Mouse (Mus musculus) c-Kit-negative CD71-positive TER-119-positive erythroid progenitor cells, embryonic 14.5 days (primary cell): ENCODE results near the gene Gm37240.

Experiments used
- DNase-seq: peaks from one replicate; pipeline ENCODE4 v3.0.0-alpha.2; 2013; ENCODE audit warnings: low read depth, low spot score

Gene Gm37240

DNA sequence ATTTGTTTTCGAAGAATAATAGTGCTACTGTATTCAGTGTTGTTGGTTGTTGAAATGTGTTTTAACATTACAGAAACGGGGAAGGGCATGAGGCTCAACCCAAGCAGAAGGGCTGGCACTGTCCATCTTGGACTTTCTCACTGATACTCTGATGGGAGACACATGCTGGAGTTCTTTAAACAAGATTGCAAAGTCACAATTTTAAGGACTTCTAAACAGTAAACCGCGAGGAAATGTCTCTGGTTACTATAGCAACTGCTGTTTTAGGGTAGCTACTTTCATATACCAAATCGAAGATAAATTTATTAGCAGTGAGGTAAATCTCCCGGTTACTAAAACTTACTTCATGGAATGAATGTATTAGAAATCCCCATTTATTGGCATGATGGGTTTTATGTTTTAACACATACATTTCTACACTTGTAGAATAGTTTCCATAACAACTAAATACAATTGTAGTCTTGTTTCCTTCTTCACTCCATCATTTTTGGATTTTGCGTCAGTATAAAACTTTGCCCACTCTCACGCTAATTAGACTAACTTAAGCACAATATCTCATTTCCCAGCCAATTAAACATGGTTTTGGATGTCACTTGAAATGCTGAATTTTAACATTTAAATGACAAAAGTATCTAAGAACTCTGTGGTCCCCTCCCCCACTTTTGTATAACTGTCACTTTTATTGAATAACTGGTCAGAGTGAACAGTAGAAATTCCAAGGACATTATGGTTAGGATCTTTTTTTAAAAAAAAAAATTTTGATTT lies 932.1 kb downstream of the Gm37240 start:
- no peak for DNase-seq

DNA sequence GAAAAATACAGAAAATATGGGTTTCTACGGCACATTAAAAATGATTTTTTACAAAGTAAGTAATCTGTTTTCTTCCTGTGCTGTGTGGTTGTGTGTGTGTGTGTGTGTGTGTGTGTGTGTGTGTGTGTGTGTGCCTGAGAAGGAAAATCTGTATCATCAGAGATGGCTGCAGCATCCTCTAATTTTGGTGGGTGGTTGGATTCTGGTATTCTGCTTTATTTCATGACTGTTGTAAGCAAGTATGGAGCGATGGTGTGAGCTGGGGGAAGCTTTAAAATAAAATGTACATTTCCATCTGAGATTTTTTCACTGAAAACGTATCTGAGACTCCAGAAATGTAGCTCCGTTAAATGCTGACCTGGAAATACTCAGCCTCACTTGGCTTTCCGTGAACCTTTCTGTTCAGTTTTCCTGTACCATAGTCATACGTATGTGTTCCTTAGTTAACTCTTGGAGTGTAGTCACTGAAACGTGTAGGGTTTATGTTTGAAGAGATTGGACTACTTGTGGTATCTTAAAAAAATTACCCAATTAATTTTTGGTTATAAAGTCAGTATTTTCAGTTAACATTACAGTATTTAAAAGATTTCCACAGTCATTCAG lies 934.6 kb downstream of the Gm37240 start:
- no peak for DNase-seq

DNA sequence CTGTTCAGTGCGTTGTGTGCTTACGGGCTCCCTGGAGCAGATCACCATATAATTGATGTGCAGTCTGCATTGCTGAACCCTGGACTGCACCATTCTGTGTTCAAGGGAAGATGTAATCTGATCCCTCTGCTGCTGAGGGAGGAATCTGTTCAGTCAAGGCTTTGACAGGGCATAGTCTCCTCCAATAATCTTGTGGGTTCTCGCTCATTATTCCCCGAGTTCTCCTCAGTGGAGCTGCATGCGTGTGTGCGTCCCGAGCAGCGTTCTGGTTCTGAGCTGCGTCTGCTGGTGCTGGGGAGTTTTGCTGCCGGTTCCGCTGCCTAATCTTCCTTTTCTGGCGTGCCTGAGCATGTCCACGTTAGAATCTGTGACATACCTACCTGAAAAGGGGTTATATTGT lies 935.2 kb downstream of the Gm37240 start:
- DNase-seq: no peak

DNA sequence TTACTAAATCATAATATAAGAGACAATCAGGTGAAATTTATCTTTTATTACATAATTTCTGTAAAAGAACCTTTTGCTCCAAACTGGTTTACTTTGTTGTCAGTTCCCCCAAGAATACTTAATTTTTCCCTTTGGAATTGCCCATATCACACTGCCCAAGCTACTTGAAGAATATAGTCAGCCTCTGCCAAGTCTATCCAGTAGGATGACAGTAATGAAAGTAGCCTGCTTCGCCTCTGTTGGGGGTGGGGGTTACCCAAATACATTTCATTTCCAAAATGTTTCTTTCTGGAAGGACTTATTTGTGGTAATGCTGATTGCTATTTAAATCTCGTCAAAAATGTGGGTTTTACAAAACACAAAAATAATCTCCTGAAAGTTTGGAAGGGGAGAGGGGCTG lies 935.6 kb downstream of the Gm37240 start:
- no peak for DNase-seq

DNA sequence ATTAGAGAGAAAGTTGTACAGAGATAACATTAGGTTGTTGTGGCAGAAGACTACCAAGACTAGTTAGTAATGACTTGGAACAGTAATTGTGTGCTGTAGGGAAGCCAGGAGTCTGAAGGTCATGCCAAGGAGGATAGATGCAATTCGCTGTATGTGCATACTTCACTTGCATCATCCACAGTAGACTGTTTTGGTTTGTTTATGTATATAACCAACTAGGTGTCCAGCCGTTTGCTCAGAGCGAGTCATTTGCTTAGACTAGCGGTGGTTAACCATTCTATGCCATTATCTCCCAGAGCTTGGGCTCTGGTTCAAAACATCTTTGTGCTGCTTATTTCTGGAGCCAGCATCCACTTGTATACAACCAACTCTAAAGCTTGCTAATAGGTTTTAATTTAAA lies 937.9 kb downstream of the Gm37240 start:
- no peak for DNase-seq

DNA sequence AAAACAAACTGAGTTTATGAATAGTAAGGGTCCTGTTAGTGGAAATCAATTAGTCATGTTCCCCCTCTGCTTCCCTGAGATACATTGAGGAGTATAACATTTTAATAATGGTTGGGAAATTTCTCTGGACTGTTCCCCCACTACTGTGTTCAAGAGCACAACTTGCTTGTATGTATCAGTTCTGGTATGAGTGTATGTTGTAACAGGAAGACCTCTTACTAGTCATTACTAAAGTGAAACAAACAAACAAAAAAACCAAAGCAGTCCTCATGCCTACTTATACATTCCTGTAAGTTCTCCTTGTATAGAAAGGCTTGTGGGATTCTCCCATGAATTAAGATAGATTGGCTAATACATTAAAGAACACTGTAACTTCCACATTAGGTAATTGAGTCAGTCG lies 940.9 kb downstream of the Gm37240 start:
- no peak for DNase-seq

DNA sequence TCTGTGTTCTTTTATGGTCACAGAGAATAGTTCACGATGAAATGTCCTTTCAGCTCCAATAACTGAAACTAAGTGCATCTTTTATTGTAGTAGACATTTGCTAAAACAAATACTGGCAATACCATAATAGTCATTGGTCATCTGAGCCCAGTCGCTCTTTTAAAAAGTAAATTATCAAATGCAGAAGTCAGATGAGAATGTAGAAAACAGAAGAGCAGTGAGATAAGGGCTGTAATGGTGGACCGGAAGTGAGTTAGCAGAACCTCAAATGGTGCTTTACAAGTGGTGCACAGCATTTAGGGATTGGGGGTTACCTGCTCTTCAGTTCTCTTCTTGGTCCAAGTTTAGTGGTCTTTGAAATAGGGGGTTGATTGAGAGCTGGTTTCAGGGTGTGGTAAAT lies 942.4 kb downstream of the Gm37240 start:
- no peak for DNase-seq

DNA sequence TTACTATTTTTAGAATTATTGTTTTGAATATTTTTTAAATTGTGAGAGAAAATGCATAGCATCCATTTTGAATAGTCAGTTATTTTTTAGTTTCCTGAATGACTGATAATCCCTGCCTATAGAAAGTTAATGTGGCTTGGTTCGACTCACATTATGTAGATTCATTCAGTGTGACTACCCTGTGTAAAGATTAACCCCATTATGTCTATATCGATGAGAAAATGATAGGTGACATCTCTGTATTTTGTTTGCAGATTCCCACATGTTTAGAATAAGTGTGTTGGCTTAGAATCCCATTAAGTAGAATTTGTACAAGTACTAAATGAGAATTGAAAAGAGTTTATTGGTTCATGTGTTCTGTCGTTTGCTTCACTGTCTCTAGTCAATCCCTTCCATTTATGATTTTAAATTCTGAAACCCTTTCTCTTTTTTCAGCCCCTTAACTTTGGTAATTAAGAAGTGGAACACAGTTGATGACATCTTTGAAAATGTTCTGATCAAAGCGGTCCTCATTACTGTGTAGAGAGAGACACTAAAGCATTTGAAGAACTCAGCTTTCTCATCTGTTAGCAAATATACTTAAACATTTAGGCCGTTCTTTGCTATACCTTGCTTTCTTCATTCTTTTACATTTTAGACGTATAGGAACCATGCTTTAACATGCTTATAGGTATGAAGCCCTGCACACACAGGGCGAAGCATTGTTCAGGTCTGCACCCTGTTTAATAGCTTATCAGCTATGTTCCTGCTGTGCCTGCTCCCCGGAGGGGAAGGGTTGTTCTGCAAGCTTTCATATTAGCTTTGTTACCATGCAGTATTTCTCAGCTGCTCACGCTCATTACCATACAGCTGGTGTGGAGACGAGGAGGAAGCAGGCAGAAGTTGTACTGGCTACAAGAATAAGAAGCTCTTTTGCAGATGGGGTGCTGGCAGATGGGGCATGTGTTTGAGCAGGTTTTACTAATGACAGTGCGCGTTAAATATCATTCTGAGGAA lies 949.7 kb downstream of the Gm37240 start:
- DNase-seq: no peak

DNA sequence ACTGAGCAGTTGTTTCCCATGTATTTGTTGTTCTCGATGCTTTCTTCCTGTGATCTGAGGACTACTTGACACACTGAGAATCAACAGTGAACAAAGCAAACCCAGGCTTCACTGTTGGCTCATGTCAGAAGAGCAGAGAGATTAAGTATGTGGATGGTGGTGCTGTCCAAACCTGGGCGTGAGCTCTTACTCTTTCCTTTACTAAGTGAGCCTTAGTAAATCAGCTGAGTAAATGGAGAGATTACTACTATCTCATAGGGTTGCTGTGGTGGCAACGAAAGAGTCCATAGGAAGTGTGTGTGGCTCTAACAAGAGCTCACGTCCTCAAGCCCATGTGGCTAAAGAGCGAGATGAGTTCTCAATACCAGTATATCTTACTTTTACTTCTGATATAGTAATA lies 950.4 kb downstream of the Gm37240 start:
- DNase-seq: no peak

DNA sequence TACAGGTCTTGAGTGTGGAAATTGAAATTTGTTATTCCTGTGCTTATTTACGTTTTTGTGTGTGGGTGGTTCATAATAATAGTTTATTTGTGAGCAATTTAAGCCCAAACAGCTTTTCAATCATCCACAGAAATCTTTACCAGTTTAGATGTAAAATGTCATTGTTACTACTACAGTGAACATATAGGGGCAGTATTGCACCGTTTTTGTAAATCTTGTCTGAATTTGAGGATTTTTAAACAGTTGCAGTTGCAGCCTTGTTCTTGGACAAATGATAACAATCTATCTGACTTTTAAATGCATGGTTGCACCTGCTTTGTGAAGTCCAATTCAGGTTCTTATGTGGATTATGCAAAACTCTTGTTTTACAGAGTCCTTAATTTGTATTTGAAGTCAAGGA lies 951.1 kb downstream of the Gm37240 start:
- DNase-seq: no peak

DNA sequence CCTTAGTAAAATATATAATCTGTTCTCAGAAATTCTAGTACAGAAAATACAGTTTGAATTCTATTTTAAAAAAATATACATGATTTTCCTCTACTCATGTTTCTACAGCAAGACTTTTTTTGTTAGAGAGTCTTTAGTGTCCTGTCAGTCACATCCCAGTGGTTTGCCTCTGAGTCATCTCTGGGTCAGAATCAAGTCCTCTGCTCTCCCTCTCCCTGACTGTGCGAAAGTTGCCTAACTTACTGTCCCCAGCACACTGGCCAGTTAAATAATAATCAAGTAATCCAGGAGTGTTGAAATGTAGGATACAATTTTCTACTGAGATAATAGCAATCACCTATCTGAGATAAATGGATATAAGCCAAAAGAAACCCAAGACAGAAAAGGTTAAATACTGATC lies 951.6 kb downstream of the Gm37240 start:
- no peak for DNase-seq

DNA sequence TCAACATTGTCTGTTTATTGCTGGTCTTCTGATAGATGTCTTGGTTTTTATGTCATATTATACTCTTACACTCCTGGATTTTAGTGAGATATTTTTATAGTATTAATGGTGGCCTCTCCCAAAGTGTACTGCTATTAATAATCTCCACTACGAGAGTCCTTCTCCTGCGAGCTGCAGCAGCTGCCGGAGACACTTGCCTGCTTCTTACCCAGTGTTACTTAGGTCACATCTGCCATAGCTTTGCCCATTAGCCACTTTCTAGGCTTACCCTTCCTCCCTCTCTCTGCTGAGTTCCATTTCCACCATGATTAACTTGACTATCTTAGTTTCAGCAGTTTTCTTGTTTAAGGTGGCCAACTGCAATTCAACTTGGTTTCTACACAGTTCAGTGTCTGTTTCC lies 956.6 kb downstream of the Gm37240 start:
- no peak for DNase-seq

DNA sequence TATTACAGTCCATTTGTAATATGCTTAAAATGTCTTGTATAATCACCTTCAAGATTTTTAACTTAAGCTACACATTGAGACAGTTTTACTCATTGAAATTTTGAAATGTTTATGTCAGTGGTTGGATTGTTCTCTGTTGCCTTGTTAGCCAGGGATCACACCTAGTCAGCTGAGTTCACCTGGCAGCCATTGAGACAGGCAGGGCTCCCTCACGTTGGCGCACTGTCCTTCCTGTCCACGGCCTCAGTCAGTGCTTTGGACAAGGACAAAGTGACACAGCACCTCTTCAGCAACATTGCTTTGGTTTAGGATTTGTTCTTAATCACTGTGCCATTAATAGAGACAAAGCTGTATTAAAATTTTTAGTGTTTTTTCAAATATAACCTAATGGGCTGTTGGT lies 958.1 kb downstream of the Gm37240 start:
- DNase-seq: no peak

DNA sequence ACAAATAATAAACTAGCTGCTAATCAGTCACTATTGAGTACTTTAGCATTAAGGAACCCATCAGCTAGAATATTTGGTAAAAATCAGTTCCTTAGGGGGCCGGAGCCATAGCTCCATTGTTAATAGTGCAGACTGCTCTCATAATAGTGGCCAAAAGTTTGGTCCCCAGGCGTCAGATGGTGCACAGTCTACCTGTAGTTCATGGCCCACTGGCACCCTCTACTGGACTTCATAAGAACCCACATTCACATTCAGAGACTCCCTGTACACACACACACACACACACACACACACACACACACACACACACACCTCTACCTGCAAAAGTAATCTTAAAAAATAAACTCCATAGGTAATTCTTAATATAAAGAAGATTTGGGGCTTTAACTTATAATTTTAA lies 959.4 kb downstream of the Gm37240 start:
- no peak for DNase-seq

DNA sequence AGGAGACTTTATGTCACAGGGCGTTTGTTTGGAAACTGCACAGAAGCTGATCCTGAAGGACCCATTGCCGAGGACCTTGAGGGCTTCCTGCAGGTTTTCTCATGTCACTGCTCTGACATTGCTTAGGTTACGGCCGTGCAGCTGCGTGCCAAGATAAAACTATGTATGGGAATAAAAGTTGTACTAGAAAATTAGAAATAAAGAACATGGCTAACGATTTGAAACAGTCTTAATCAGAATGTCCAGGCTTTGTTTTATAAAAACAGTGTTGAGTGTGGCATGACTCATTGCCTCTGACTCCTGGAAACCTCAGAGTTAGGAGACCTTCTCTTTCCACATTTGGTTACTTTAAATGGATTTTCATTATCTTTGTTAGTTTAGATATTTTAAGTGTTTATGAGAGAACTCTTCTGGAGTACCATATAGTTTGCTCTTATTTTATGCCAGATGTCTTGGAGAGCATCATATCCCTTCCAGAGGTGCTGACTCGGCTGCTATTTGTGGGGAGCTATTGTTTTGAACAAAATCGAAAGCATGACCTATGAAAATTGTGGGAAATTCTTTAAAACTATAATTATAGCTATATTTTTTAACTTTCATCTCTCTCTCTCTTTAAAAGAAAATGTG lies 960.0 kb downstream of the Gm37240 start:
- DNase-seq: no peak

DNA sequence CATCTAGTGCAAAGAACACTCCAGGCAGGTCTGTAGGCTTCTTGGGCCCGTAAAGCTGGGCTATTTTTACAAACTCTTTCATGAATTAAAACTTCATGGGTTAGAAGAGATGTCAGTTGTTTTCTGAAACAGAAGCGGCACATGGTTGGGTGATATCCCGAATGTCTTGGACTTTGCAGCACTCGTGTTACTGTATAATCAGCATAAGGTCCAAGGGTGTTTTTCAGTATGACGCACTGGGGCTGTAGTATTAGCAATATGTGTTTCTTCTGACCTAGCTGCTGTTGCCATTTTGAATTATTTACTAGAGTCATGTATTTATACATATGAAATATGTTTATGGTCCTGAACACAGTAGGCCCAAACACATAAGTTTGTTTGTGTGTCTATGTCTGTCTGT lies 961.2 kb downstream of the Gm37240 start:
- no peak for DNase-seq

DNA sequence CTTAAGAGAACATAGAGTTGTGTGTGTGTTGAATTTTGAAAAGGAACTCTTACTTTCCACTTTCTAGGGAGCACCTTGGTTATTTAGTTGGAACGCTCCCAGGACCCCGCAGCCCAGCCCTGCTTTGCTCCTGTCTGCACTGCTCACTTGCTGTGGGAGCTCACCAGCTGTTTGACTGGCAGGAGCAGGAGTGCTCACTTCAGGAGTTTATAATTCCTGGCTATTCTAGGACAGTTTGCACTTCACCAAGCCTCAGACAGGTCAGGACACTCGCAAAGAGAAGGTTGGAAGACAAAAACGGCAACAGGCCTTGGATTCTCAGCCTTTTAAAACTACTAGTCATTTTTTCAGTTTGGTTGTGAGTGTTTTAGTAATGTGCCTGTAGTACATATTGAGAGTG lies 962.1 kb downstream of the Gm37240 start:
- no peak for DNase-seq

DNA sequence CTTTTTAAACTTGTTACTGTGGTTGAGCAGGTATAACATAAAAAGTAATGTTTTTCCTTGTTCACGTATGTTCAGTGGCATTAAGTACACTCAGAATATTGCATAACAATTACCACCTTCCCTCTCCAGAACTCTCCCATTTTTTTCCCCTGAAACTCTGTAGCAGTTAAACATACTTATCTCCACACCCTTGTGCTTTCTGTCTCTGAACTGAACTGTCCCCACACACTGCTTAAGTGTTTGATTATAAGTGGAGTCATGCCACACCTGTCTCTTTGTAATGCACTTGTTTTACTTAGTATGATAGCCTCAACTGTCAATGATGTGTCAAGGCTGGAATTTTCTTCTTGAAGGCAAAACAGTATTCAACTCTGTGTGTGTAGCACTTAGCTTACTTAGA lies 963.6 kb downstream of the Gm37240 start:
- no peak for DNase-seq

DNA sequence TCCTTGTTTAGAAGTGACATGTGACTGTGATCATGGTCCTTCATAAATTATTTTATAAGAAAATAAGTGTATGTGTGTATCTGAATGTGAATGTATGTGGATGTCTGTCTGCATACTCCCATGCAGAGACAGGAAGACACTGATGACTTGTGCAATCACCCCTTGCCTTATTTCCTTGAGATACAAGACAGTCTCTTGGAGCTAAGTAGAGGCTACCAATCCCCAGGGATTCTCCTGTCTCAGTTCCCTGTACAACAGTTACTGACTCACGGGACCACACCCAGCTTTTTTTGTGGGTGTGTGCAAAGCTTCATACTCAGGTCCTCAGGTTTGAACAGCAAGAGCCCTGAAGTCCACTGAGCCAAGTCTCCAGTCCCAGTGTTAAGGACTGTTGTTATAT lies 964.1 kb downstream of the Gm37240 start:
- DNase-seq: no peak

DNA sequence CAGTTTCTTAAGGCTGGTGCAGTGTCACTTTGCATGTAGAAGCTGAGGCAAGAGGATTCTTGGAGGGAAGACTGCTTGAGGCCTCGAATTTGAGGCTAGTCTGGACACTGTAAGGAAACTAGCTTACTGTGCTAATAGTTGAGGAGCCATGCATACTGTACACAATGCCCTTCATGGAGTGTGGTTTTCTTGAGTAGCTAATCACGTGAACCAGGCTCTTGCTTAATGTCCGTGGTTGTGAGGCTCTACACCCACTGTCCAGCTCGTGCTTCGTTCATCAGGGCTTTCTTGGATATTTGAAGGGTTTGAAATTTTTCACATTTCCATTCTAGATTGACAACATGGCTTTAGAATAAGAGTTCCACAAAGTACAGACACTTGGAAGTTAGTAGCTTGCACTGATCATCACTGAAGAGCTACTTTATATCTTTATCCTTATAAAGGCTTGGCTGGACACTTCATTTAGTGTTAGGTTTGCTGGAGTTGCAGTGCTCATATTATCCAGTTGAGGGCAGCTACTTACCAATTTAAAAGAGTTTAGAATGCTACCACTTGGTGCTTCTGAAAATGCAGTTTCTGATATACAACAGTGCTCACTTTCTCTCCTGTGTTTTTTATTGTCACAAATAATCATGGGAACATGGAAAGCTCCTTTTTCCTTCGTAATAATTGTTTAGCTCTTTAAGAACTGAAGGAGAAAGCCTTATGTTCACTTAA lies 965.5 kb downstream of the Gm37240 start:
- DNase-seq: no peak

DNA sequence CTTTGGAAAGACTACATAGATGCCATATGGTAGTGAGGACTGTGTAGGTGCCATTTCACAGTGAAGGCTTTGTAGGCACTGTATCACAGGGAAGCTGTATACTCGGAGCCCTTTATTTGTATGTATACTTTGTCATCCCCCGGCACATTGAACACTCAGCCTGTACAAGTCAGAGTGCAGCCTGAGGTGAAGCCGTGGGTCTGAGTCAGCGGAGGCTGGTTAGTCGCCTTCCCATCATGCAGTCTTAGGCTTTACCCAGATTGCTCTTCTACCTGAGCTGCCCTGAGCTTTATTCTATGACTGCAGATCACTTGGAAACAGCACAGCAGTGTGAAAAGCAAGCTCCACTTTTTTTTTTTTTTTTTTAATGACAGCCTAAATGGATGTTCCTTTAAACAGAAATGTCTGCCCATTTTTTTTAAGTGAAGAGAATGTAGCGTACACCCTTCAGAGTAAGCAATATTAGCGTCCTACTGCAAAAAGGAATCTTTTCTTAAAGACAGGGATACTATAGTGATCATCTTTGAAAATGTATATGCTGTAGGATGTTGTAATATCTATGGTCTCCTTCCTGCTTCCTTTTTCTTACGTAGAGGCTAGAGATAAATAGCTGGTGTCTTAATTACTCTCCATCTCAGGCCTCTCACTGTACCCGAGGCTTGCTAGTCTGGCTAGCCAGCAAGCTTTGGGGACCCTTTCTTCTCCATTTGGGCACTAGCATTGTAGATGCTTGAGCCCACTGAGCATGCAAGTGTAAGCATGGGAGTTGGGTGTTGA lies 969.2 kb downstream of the Gm37240 start:
- DNase-seq: no peak
